Mouse (Mus musculus): ENCODE results near the gene Ttll11.

DNA sequence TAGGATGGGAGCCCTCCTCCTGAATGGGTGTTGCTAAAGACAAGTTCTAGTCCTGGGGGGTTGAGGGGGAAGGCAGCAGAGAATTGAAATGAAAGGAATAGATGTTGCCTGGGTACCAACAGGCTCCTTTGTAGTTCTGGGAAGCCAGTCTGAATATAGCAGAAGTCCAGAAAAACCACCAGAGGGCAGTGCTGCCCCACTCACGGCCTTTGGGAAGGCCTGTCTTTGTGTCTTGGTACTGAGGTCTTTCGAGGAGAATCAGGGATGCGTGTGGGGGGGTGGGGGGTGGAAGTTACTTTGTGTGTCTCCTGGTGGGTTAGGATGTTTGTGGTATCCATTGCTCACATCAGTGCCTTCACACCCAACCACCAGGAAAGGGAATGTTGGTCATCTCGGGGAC is 29.7 kb upstream of the Ttll11 start:
- TF ChIP-seq CTCF (IDR thresholded peaks at IDR 0.05; ENCODE audit: low read depth) (peak; percentile 92), EP300 (IDR thresholded peaks at IDR 0.05; ENCODE audit: low read depth) (no peak)
